Mouse (Mus musculus) adrenal gland, postnatal 25 days (tissue): ENCODE results near the gene Cfap46. TPM values are rescaled to one million over a fixed set of nuclear protein-coding genes. Genes with fewer than 3 reads are reported as not detected.
"Not testable (repeated sequence)": the region's sequence is repeated elsewhere in the genome, so short reads cannot be mapped to it uniquely, and the experiment has no call there.

ENCODE experiments used
- DNase-seq: peaks from one replicate; pipeline ENCODE4 v3.0.0; 2021; ENCODE audit warnings: mixed read lengths
- total RNA-seq: library from RNA; stranded (reverse); gene quantifications from 2 replicates; pipeline ENCODE4 v1.2.3, GENCODE M21; 2021

Cfap46 gene
- total RNA-seq, 1 experiment from 2014 or later: 1.0 TPM

DNA sequence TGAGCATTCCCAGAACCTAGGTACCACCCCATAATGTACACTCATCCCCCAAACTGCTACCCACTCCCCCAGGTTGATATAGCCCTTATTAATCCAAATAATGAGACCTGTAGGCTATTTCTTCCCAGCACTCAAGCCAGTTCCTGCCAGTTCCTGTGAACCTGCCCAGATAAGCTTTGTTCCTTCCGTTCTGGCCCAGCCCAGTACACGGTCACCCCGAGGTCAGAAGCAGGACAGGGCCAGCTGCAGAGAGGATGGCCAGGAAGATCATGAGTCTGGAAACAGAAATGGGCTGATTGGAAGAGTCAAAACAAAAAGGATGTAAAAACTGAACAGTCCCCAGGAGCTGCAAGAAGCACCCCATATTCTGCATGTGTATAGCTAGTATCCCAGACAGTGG lies 20.3 kb downstream of the Cfap46 start:
- DNase-seq: no peak

DNA sequence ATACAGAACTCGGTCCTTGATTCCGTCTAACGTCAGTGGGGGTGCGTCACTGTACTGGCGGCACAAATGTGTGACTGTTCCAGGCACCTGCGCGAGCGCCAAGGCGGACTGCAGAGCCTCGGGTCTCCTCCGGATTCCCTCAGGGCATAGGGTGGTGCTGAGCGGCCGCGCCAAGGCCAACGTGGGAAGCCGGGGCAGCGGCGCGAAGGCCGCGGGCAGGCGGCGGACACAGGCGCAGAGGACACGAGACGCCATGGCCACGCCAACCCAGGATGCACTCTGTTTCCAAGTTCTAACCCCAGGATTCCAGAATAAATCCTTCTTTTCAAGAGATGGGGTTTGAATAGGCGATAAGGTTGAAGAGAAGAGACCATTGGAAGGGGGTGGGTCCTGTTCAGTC lies 23.7 kb downstream of the Cfap46 start:
- DNase-seq: not testable (repeated sequence)

DNA sequence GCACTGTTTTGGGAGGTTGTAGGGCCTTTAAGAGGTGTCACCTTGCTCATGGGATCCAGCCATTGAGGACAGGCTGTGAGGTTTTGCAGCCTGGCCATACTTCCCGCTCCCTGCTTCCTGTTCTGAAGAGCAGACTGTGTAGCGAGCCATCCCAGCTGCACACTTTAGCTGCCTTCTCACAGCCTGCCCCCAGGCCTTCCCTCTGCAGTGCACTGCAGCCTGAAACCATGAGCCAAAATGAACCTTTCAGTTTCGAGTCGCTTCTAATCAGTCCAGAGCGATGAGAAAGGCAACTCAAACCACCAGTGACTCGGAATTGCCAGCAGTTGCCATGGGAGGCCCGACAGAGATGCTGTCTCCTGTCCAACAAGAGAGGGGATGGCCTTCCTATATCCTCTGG lies 33.9 kb downstream of the Cfap46 start:
- no peak for DNase-seq

DNA sequence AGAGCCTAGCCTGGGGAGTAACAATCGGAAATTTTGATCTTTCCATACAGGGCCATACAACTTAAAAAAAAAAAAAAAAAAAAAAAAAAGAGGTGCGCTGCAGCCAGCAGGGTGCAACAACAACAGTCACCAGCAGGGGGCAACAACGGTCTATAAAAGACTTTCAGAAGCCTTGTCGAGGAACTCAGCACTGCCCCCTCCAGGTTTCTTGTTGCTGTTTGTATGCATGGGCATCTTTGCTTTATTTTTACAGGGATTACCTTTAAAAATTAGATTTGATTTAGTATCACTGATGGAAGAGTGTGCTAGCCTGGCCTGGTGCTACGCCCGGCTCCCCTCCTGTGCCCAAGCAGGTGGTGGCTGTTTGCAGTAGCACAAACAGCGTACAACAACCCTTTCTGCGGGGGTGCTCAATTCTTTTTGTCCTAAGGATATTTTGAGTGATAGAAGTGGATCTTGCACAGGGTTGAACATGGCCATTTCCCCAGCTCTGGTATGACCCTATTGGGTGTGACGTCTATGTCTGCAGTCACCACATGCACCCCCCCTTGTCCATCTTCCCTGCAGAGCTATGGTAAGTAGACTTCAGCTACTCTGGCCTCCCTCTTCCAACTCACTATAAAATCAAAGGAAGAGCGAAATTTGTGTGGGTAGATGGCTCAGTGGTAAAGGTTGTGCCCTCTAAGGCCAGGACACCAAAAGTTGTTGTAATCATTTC lies 35.4 kb downstream of the Cfap46 start:
- peak; percentile 92 for DNase-seq

DNA sequence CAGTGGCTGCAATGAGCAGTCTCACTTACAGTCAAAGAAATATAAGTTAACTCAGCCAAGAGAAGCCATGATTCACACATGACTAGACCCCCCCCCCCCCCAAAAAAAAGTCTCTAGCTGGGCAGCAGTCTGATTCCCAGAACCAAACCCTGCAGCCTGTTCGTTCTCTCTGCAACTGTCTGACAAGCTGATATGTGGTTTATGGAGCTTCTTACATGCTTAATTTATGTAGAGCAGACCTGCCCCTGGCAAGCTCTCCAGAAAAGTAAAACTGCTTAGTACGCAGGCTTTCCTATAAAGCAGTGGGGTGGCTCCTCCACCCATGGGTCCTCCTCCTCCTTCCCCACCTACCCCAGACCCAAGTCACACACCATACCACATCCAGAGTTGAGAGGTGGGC lies 50.2 kb downstream of the Cfap46 start:
- DNase-seq: no peak

DNA sequence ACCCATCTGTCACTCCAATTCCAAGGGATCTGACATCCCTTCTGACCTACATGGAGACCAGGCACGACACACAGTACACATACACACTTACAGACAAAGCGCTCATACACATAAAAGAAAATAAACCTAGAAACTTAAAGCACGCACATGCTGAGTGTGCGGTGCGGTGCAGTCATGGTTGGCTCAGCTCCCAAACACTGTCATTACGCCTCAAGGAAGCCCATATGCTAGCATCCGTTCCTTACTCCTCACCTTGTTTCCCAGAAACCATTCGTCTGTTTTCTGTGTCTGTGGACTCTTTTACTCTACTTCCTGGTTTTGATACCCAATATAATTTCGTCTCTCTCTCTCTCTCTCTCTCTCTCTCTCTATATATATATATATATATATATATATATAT lies 58.5 kb downstream of the Cfap46 start:
- no peak for DNase-seq

DNA sequence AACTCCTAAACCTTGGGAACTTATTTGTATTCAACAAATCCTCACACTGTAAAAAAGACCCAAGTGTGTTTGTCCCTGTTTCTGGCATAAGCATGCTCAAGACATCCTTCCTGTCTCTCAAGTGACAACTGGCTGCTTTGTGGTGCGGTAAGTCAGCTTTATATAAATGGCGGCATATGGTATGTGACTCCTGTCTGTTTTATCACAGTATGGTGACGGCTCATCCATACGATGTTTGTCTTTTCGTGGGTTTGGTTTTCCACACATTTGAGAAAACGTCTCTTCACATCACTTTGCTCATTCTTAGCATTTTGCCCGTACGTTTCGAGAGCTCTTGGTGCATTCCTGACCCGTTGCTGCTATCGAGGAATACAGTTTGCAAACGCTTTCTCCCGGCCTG lies 61.0 kb downstream of the Cfap46 start:
- no peak for DNase-seq

DNA sequence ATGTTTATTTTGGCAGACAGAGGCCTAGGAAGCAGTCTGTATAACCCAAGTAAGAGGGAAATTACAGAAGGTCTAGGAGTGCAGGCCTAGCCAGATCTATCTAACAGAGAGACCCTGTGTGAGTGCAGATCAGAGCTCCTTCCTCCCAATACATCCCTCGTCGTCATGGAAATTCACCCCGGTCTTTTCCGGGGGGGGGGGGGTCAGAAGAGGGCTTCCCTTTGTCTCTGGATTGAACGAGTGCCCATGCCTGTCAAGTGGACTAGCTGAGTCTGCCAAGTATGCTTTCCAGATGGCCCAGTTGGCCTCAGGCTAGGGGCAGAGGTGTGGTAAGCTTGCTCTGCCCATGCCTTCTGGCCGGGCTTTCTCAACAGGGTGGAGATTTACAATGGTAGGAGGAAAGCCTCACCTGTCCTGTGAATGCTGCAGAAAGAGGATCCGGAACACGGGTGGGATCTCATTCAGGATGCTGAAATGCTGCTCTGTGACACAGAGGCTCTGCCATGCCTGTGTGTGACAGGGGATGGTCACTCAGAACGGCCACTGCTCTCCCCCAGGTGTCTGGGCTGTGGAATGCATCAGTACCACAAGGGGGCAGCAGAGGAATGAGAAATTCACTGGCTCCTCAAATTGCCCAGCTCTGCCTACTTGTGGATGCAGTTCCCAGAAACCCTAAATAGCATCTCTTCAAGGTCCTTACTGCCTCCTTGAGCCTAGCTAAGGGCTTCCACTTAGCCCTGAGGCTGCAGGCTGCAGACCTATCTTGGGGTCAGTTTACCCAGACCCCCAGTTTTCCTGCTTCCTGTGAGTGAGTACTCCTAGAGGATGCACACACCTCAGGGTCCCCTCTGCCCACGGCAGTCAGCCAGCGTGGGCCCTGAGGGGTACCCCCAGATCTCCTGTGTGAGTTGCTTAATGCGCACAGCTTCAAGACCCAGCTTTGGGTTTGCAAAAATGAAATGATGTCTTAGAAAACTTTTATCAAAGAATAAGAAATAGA lies 67.5 kb downstream of the Cfap46 start:
- peak; percentile 56 for DNase-seq

DNA sequence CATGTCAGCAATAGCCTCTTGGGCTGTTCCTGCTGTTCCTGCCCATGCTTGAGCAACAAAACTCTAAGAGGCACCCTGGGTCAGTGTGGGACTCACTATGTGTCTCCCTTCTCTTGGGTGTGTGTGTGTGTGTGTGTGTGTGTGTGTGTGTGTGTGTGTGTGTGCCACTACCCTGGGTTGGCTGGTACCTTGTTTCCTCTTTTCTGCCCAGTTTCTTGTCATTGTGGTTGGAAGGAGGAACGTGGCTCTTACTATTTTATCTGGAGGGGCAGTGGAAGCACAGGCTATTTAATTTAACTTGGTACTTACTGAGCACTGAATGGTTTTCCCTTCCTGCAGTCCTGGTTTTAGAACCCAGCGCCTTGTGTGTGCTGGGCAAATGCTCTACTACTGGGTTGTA lies 73.3 kb downstream of the Cfap46 start:
- no peak for DNase-seq

DNA sequence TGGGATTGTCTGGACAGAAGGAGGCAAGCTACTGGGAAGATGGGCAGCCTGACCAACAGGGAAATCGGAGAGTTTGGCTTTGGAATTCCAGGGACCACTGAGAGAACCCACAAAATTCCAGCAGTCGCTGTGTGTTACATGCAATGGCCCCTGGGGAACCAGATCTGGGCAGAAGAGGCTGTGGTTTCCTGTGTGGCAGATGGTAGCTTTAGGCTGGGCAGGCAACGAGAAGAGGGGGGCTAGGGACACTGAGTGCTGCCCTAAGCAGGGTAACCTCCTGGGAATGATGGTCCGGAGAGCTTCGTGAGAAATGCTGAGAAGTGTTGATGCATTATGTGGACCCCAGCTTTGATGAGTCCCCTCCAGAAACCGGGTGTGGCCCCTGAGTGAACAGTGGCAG lies 87.8 kb downstream of the Cfap46 start:
- no peak for DNase-seq

DNA sequence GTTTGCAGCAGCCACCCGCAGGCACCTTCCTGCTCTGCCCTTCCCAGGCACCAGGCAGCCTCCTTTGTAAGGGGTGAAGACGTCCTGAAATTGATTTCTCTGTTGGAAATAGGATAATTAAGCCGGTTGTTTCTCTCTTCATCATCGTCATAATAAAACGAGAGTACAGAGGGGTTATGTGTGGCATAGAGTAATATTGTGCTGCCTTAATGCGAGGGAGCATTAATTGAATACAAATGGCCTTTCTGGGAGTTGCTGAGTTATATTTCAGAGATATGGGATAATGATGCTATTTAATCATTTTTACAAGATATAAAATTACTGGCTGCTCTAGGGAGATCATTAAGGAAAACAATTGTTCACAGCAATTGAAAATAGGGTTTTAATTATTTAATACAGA lies 88.3 kb downstream of the Cfap46 start:
- DNase-seq: no peak

DNA sequence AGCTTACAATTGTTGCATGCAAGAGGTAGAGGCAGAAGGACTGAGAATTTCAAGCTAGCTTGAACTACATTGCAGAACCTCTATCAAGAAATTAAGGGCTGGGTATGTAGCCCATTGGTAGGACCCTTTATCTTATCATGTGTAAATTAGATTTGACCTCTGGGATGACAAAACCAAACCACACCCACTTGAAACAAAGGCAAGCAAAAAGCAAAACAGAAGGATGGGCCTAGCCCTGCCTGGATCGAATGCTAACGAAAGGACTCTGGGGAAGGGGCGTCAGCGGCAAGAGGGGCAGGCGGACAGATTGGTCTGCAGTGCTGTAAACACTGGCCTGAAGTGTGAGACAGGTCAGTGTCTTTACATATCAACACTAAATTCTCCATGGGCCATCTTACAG lies 92.3 kb downstream of the Cfap46 start:
- DNase-seq: no peak

DNA sequence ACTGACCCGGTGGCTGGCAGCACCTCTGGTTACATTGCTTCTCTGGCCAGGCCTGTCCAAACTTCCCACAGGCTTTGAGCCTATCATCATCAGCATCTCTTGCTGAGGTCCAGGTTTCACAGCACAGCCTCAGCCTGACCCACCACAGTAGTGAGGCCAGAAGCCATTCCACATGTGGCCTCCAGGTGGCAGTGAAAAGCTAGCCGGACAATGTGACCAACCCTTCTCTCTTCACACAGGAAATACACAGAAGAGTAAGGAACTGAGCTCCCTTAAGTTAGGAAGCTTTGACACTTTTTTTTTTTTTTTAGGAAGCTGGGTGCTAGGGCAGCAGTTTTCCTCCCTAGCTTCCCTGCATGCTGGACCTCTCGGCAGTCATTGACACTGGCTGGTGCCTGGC lies 93.3 kb downstream of the Cfap46 start:
- DNase-seq: peak; percentile 24

DNA sequence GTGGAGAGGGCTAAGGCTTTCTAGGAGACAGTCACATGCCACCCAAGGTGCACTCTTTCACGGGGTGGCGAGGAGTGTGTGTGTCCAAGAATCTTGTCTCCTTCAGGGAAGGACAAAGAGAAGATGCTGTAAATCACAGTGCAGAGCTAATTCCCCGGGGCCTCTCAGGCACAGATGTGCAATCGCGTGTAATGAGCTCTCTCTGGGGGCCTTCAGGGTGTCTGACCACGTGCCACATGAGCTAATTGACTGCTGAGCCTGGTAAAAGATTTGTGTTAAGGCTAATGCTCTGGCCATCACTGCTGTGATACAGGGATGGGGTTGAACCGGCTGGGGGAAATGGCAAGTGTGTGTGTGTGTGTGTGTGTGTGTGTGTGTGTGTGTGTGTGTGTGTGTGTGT lies 95.7 kb downstream of the Cfap46 start:
- no peak for DNase-seq

DNA sequence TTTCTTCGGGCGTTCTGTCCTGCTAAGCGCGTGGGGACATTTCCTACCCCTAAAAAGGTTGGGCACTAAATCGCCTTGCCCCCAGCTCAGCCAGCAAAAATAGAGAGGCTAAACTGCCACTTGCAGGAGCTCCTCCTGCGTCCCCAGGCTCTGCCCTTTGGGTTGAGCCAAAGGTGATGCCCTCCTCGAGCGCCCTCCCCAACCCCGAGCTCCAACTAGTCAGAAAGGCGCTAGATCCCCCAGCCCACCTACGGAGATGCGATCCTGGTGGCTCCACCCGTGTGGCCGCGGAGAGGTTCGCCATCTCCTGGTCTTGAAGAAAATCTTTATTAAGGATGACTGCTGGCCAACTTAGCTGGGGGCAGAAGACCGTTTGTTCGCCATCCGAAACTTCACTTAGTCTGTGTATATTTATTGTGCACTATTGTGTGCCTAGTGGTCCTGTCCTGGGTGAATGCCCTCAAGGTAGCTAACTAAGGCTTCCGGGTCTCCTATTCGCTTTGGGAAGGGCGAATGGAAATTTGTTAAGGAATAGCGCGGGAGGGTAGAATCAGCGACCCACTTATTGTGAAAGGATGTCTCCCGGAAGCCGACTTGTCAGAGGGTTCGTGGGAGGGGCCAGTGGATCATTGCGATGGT lies 98.3 kb downstream of the Cfap46 start:
- no peak for DNase-seq

DNA sequence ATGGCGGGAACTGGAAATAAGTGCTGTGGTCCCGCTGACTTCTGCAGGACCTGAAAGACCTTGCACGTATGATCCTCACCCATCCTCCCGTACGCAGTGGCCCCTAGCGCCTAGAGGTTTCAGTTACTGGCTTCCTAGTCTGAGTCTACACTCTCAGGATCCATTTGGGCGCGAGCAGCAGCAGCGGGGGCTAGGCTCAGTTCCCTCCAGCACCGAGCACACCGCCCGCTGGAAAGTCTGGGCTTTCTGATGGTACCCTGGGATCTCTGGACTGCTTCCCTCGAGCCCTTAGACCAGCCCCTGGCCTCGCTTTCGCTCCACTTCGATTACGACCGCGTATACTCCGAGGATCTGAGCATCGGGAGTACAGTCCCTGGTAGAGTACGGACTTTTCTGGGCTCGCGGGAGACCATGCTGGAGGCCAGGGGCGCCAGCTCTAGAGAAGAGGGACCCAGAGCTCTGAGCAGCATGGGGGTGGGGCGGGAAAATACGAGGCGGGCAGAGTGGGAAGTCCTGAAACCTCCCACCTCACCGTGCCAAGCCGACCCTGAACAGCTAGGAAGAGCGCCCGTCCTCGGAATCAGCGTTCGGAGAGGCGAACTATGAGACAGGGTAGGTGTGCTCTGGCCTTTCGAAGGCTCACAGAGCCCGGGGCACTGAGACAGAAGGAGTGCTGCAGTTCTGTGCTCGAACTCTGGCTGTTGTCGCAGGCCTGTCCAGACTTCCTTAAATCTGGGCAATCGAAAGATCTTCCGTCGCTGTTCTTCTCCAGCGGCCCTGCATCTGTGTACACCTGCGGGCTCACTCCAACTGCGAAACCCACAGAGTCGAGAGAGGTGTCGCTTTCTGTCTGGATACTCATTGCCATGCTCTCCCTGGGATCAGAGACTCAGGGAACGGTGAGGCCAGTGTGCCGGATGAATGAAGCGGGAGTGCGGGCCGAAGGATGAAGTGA lies 99.1 kb downstream of the Cfap46 start:
- no peak for DNase-seq

DNA sequence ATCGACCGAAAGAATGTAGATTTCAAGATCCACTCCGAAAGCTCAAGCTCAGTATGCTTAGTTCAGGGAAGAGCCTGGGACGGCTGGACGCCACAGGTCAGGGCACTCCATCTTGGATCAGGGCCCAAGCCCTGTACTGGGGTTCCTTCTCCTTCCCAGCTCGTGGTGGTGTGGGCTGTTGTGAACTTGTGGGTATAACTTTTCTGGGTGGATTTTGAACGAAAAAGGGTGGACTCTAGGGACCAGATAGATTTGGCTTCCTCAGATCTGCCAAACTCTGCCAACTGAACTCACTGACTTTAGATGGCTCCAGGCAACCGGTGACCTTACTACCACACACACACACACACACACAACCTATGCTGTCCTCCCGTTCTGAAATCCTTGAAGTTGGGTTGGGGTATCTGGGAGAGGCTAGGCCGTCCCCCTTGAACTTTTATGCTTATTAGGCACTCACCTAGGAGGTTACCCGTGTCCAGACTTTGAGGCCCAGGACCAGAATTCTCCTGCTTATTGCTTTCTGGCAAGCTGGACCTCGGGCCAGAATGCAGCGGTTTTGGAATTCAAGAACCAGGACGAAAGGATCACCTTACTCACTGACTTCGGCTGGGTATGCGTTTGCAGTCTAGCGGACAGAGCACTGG lies 100.4 kb downstream of the Cfap46 start:
- no peak for DNase-seq

DNA sequence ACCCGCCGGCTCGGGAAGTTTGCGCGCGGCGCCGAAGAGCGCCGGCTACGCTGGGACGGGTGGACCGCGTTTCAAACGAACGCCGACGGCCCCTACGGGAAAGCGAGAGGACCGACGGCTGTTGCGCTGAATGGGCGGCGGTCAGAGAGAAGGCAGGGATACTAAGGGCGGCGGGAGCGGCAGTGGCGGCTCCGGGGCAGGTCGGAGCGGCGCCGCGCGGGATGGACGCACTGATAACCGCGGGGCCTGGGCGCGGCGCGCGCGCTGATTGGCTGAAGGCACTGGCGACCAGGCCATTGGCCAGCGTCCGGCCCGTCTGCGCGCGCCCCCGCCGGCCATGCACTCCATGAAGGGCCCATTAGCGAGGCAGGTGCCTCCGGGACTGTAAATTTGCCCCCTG lies 101.0 kb downstream of the Cfap46 start, which contains the start of gene Nkx6-2:
TSS of gene Nkx6-2 (minus strand) at position 203 of the 400 bp plus-strand sequence.
- peak; percentile 69 for DNase-seq

DNA sequence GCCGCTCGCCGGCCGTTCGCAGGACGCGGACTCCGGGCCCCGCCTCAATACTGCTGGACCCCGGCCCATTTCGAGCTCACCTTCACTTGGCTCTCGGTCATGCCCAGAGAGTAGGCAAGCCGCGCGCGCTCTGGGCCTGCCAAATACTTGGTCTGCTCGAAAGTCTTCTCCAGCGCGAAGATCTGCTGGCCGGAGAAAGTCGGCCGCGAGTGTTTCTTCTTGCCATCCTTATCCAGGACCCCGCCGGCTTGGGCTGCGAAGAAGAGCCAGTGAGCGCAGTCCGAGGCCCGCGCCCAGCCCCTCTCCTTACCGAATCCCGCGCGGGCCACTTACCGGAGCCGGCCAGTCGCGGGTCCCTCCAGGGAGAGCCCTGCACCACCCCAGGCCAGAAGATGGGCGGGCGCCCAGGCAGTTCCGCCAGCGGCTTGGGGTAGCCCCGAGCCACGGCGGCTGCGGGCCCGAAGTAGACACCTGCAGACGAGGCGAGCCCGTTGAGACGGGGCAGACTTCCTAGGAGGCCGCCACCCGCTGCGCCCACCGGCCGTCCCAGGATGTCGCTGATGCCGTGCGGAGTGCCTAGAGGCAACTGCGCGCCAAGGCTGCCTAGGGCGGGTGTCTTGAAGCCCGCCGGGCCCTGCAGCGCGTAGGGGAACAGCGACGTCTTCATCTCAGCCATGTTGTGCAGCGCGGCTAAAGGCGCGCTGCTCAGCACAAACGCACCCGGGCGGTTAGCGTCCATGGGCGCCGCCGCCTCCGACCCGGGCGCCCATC lies 101.6 kb downstream of the Cfap46 start:
- DNase-seq: peak; percentile 24
